Mouse (Mus musculus): ENCODE measurements around the gene Pafah1b2. TPM values are rescaled to one million over a fixed set of nuclear protein-coding genes. Genes with fewer than 3 reads are reported as not detected.

Gene Pafah1b2
- polyA plus RNA-seq (2021; fragmentation: Nextera tagmentation): 120 and 149 TPM in 2 replicates
- long read RNA-seq, experiment 1, full-length matches to known transcripts: 160 of 228 reads
- long read RNA-seq, experiment 1, partial matches to known transcripts: 7 of 228 reads
- long read RNA-seq, experiment 1, other reads (novel, unspliced or antisense): 61 of 228 reads
- long read RNA-seq, experiment 2, full-length matches to known transcripts: 1,146 of 1,274 reads
- long read RNA-seq, experiment 2, partial matches to known transcripts: 11 of 1,274 reads
- long read RNA-seq, experiment 2, other reads (novel, unspliced or antisense): 117 of 1,274 reads

DNA sequence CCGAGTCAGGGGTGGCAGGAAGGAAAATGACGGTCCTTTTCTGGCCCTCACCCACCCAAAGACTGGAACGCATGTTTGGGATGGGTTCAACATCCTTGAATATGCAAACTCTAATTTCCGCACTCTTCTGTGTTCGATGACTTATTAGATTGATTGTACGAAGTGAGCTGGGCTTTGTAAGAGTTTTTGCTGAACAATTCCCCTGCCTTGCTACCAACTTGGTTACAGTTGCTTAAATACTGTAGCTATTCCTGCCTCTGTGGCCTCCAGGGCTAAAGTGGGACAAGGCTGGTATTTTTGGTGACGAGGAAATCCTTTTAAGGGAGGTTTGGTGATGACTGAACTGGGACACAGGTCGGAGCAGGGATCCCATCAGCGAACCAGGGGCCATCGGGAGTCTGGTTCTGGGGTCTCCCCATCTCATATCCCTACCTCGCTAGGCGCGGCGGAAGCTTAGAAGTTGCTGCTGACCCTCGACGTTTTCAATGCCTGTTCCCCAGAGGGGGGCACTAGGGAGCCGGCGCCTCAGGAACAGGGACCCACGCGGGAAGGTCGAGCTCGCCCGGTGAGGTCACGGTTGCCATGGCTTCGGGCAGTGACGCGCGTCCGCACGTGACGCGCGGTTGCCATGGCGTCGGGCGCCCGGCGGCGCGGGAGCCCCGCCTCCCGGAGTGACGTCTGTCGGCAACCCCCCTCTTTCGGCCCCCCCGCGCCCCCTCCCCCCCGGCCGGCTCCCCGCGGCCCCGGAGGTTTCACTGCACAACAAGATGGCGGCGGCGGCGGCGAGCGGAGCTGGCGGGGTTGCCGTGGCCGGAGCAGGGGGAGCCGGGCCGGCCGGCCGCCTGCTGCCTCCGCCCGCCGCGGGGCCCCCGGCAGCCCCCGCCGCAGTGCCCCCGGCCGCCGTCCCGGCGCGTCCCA is at the start of gene Pafah1b2, which contains the start of gene Sik3:
TSS of gene Pafah1b2 (minus strand) at position 600 of the 918 bp plus-strand sequence.
TSS of gene Sik3 (plus strand) at position 730 of the 918 bp plus-strand sequence.

DNA sequence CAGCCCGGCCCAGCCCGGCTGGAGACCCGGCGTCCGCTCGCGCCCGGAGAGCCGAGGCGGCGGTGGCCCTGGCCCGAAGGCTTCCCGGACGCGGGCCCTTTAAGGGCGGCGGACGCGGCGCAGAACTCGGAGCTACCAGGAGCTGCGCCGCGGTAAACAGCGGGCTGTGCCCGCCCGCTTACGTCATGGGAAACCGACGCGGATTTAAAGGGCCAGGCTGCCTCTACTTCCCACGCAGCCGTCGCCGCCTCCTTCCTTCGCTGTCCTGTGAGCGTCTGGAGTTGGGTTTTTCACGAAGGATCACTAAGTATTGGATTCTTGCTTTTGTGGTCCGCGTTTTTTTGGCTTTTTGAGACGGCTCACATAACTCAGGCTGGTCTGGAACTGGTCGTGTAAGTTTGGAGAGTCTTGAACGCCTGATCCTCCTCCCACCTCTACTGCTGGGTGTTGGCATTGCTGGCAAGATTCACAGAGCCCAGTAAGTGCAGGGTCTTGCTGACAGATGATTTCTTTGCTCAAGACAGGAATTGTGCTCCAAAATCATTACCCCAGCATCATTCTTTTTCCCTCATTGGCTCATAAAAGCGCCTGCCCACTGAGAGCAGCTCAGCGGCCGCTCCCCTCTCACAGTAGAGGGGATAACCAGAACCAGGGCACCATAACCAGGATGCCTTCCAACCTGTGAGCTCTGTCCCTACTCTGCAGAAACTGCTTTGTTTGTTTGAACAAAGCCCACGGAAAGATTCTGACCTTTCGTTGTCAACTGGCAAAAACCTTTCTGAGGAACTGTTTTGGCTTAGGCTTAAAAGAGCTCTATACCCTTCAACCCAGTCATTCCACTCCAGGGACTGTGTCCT is 57.2 kb downstream of the Pafah1b2 start, which contains the start of gene Sidt2:
TSS of gene Sidt2 (minus strand) at position 152 of the 857 bp plus-strand sequence.

GRCm38 (mm10) chr9:45935628-45936210 is 76.8 kb downstream of the Pafah1b2 start, which contains the start of gene Tagln:
TSS of gene Tagln (minus strand) at chr9:45936058.

Small RNA genes lying within 50 kb of the gene (microRNA-seq; reads per million reads assigned to microRNA genes)
- gene Mir7087: 0.86 reads per million

Other genes starting within 250 kb of the Pafah1b2 start
- gene Cep164, start 184.0 kb downstream of the Pafah1b2 start, polyA plus RNA-seq (2021; fragmentation: Nextera tagmentation): 1.7 and 1.8 TPM in 2 replicates
- 31.0 and 33.0 TPM in 2 replicates for gene Bace1, start 174.1 kb downstream of the Pafah1b2 start, polyA plus RNA-seq (2021; fragmentation: Nextera tagmentation)
- 6.3 and 6.9 TPM in 2 replicates for gene Pcsk7, start 106.2 kb downstream of the Pafah1b2 start, polyA plus RNA-seq (2021; fragmentation: Nextera tagmentation)
- 27.5 and 31.2 TPM in 2 replicates for gene Rnf214, start 105.8 kb downstream of the Pafah1b2 start, polyA plus RNA-seq (2021; fragmentation: Nextera tagmentation)
- gene Tagln, start 76.6 kb downstream of the Pafah1b2 start, polyA plus RNA-seq (2021; fragmentation: Nextera tagmentation): 2.0 and 2.2 TPM in 2 replicates
- 11.9 and 13.1 TPM in 2 replicates for gene Sidt2, start 57.4 kb downstream of the Pafah1b2 start, polyA plus RNA-seq (2021; fragmentation: Nextera tagmentation)
- gene Sik3, start 130 bp upstream of the Pafah1b2 start, polyA plus RNA-seq (2021; fragmentation: Nextera tagmentation): 13.6 and 13.9 TPM in 2 replicates
- 1.4 and 1.6 TPM in 2 replicates for gene Apoa1, start 215.9 kb upstream of the Pafah1b2 start, polyA plus RNA-seq (2021; fragmentation: Nextera tagmentation)
- 2.2 and 2.8 TPM in 2 replicates for gene Apoc3, start 222.9 kb upstream of the Pafah1b2 start, polyA plus RNA-seq (2021; fragmentation: Nextera tagmentation)
- not detected in 2 replicates for gene Apoa4, start 228.0 kb upstream of the Pafah1b2 start, polyA plus RNA-seq (2021; fragmentation: Nextera tagmentation)

Measured in layer of hippocampus, adult 6 months (tissue).